Mouse (Mus musculus) intestine, embryonic 16.5 days (tissue): ENCODE measurements around the gene Foxp1. TPM values are rescaled to one million over a fixed set of nuclear protein-coding genes. Genes with fewer than 3 reads are reported as not detected.

ENCODE experiments used
- ATAC-seq: fragments of 200-750 bp; cut with Nextera tagmentation; 2 replicates; pipeline ENCODE4 v1.8.0; 2017; ENCODE audit warnings: moderate TSS enrichment, moderate library complexity
- H3K27ac ChIP-seq: fragments of 300-500 bp; sonication (generic); 2 replicates; pipeline ENCODE4 v1.5.1; 2014; ENCODE audit warnings: mild to moderate bottlenecking, low read length
- H3K27me3 ChIP-seq: fragments of 300-500 bp; sonication (generic); replicated peaks from 2 replicates; pipeline ENCODE4 v1.6.1; 2014; ENCODE audit warnings: low read length, control low read depth, mixed read lengths; ENCODE audit not compliant: control insufficient read depth, insufficient read depth
- H3K36me3 ChIP-seq: fragments of 300-500 bp; sonication (generic); 2 replicates; pipeline ENCODE4 v1.6.1; 2014; ENCODE audit warnings: low read length, control low read depth; ENCODE audit not compliant: control insufficient read depth, insufficient read depth
- H3K4me1 ChIP-seq: fragments of 300-500 bp; sonication (generic); 2 replicates; pipeline ENCODE4 v1.6.1; 2014; ENCODE audit warnings: low read length, control low read depth, mixed read lengths; ENCODE audit not compliant: control insufficient read depth, insufficient read depth
- H3K4me2 ChIP-seq: fragments of 300-500 bp; sonication (generic); 2 replicates; pipeline ENCODE4 v1.6.1; 2014; ENCODE audit warnings: low read depth, low read length, control low read depth
- H3K4me3 ChIP-seq: fragments of 300-500 bp; sonication (generic); 2 replicates; pipeline ENCODE4 v1.5.1; 2014; ENCODE audit warnings: mild to moderate bottlenecking, low read length
- H3K9ac ChIP-seq: fragments of 300-500 bp; sonication (generic); 2 replicates; pipeline ENCODE4 v1.6.1; 2014; ENCODE audit warnings: low read depth, low read length
- H3K9me3 ChIP-seq: fragments of 300-500 bp; sonication (generic); 2 replicates; pipeline ENCODE4 v1.6.1; 2016; ENCODE audit warnings: low read length, control low read depth; ENCODE audit not compliant: control insufficient read depth
- WGBS: fragments of 180-500 bp; shearing (Covaris S2); extraction: QIAGEN DNeasy Blood & Tissue Kit; methylation state at CpG from one replicate; pipeline ENCODE4 v1.1.7; 2014; 5-methylcytosine and 5-hydroxymethylcytosine counted together
- polyA plus RNA-seq: library from polyadenylated mRNA; unstranded; fragments of >200 nt; fragmentation: Nextera tagmentation; extraction: Ambion mirVana; gene quantifications from 2 replicates; pipeline ENCODE4 v1.2.1, GENCODE M21; 2015

Foxp1 gene
- polyA plus RNA-seq, 1 experiment from 2014 or later = 74.8 TPM

DNA sequence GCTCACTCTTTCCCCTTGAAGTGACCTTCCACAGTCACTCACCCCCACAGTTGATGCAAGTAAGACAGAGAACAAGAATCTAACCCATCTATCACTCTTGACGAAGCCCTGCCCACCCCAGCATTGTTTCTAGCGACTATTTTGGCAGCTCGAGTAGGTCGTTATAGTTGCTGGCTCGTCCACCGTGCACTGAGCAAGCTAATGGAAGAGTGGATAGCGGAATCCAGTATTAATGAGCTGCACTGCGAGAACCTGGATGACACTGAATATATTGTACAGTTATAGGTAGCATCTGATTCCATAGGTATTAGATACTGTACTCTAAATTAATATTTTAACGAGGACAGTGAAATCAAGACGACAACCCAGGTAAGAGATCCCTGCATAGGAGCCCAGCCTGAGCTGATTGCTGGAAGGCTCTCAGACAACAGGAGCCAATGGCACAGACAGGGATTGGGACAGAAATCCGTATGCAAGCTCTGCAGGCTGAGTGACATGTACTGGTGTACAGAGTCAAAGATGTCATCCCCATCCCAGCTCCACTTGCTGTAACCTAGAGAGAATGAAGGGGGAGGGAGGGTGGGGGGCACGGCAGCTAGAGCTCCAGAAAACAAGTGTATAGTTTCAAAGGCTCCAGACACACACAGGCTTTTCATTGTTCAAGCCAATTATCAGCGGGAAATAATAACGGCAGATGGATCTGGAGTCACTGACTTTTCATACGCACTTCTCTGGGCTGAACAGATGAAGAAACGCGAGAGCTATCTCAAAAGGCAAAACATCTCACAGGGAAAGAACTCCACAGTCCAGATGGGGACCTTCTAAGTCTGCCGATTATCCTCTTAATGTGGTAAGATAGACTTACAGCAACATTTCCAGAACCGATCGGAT is 254.1 kb downstream of the Foxp1 start:
- 69% methylated on average over 20 of the region's 20 CpGs for WGBS
- H3K4me3 ChIP-seq = no peak overlapping the region
- no peak overlapping the region for H3K27ac ChIP-seq
- no peak overlapping the region; the same call in 1 of the 2 replicates for H3K9ac ChIP-seq
- H3K9me3 ChIP-seq = no peaks in the 10 kb centered on the region
- ATAC-seq = no peak
- H3K4me2 ChIP-seq = no peak overlapping the region
- H3K36me3 ChIP-seq = no peaks in the 10 kb centered on the region
- peaks cover 47% of the 10 kb centered on the region for H3K4me1 ChIP-seq
- H3K27me3 ChIP-seq = no peaks in the 10 kb centered on the region

DNA sequence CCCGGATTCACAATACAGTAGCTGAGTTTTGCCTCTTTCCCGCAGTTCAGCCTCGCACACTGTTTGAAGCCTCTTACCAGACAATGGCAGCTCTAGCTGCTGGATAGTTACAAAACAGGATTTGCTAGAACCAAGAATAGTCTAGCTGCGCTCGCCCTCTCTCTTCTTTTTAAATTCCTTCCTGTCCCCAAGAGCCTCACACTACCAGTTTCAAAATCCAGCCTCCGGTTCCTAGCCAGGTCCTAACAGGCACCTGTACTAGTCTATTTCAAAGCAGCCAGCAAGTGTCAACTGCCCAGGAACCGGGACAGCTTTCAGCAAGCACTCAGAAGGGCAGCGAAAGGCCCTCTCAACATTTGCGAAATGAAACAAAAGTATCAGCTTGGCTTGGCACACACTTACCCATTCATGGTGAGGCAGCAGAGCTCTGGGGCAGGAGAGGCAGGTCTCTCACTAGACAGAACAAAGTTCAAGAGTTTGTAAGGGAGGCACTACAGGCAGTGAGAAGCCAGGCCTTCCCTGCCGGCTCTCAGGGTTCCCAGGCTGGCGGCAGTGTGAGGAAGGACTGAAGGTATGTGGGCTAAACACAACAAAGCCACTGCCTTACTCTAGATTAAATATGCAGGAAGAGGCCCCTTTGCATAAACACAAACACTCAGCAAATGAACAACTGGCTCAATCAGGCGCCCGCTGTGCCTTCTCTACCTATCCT is 256.4 kb downstream of the Foxp1 start:
- Histone ChIP-seq H3K9me3 (no peaks in the 10 kb centered on the region), H3K27me3 (no peaks in the 10 kb centered on the region), H3K27ac (peak overlapping the region; percentile 95), H3K4me1 (peaks cover 42% of the 10 kb centered on the region), H3K36me3 (no peaks in the 10 kb centered on the region), H3K4me3 (peak overlapping the region; percentile 47), H3K9ac (peak overlapping the region; percentile 69), H3K4me2 (peak overlapping the region; percentile 58)
- WGBS = 29% methylated on average over 13 of the region's 13 CpGs
- peak; percentile 84 for ATAC-seq

DNA sequence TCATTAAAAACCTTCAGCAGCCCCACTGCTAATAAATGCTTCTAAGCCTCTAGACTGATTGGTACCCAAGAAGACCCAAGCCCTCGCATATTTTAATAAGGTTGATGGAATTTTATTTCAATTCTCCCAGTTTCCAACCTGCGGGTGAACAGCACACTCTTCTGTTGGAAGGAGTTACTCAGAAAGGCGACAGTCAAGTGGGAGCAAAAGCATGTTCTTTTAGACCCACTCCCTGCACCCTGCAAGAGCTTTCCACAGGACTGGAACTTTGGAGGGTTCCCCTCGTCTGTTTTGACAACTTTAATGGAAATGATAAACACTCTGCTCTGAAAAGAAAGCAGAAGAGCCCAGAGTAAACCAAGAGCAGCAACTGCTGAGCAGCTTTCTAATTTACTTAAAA is 257.3 kb downstream of the Foxp1 start:
- ATAC-seq = no peak
- Histone ChIP-seq H3K36me3 (no peaks in the 10 kb centered on the region), H3K27ac (peak overlapping the region; percentile 95), H3K4me1 (peaks cover 39% of the 10 kb centered on the region), H3K4me2 (peak overlapping the region; percentile 58), H3K9ac (peak overlapping the region; percentile 69; the same call in 1 of the 2 replicates), H3K9me3 (no peaks in the 10 kb centered on the region), H3K4me3 (peak overlapping the region; percentile 47), H3K27me3 (no peaks in the 10 kb centered on the region)
- WGBS = 29% methylated on average over 4 of the region's 4 CpGs

DNA sequence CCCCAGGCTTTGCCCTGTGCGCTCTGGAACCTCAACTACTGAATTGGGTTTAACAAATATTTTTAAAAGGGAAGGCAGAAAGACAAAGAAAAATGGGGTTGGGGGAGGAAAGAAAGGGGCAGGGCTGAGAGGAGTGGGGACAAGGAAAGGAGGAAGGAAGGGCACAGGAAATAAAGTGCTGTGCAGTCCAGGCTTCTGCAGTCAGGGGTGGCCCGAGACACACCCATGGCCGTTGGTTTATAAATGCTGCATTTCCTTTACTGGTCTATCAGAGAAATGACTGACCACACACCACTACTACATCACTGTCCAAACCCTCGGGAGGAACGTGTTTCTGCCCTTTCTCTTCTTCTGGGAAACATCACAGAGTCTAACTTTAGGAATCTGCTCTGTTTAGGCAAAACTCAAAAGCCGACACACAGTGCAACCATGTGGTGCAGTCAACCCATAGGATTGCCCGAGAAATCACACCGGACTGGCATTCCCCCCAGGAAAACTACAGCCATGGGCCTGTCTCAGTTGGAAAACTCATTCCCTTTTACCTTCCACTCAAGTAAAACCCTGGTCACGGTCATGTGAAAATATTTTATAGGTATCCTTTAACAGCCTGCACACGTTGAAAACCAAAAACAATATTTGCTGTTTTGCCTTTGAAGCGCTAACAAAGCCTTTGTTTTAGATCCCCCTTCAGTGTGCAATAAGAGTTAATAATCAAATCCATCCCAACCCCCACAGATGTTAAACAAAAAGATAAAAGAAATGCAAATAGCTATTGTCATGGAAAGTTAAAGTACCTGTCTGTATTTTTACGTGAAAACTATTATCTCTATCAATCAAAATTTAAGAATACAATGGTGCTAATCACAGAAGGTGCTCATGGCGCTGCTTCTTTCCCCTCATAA is 258.1 kb downstream of the Foxp1 start:
- ATAC-seq = peak; percentile 60
- peaks cover 36% of the 10 kb centered on the region for H3K4me1 ChIP-seq
- H3K27me3 ChIP-seq = no peaks in the 10 kb centered on the region
- WGBS = 28% methylated on average over 13 of the region's 13 CpGs
- H3K9ac ChIP-seq = peak overlapping the region; percentile 55
- H3K36me3 ChIP-seq = no peaks in the 10 kb centered on the region
- H3K27ac ChIP-seq = peak overlapping the region; percentile 62
- peak overlapping the region; percentile 16 for H3K4me3 ChIP-seq
- H3K4me2 ChIP-seq = peak overlapping the region; percentile 48
- H3K9me3 ChIP-seq = no peaks in the 10 kb centered on the region

DNA sequence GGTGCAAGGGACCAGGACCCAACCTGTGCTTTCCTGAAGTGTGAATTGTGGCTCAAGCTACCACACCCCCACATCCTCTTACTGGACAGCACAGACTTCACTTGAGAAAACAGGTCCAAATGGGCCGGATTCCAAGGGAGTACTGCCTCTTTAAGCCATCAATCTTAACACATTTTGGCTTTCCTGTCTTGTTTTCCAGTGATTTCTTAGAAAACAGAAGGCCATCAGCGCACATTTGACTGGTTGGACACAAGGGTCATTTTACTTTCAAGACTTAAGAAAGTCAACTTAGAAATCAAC is 258.7 kb downstream of the Foxp1 start:
- no peaks in the 10 kb centered on the region for H3K9me3 ChIP-seq
- H3K27me3 ChIP-seq = no peaks in the 10 kb centered on the region
- ATAC-seq = no peak
- H3K4me3 ChIP-seq = peak overlapping the region; percentile 16
- H3K4me1 ChIP-seq = peaks cover 33% of the 10 kb centered on the region
- H3K4me2 ChIP-seq = peak overlapping the region; percentile 48
- H3K36me3 ChIP-seq = no peaks in the 10 kb centered on the region
- 51% methylated on average over 2 of the region's 2 CpGs for WGBS
- peak overlapping the region; percentile 55 for H3K9ac ChIP-seq
- peak overlapping the region; percentile 62 for H3K27ac ChIP-seq

DNA sequence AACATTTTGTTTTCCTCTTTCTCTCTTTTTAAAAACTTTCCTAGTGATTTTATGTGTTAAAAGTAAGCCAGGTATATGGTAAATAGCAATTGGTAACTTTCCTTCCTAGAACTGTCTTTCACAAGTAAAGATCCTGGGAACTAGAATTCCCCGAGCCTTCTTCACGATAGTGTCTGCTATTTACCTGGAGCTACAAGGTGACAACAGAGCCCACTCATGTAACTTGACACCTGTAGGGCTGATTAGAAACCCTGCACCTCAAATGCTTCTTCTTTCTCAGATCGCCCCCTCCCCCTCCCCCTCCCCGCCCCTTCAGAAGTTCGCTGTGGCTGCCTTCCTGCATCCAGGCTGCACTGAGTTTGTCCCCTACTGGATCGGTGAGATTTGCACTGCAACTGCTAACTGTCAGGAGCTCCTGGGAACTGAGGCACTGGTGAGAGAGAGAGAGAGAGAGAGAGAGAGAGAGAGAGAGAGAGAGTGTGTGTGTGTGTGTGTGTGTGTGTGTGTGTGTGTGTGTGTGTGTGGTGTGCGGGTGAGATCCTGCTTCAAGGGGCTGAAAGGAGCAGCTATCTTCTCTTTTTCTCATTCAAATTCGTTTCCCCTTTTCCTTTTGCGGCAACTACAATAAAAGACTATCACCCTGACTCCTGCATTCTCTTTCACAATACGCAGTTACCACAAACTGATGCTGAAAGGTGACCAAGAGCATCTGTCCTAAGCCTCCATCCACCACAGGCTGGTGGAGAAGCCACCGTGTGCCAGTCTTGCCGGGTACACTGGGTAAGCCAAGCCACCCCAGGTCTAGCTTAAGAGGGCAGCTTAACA is 259.2 kb downstream of the Foxp1 start:
- Histone ChIP-seq H3K4me2 (peak overlapping the region; percentile 48), H3K27me3 (no peaks in the 10 kb centered on the region), H3K9me3 (no peaks in the 10 kb centered on the region), H3K27ac (peak overlapping the region; percentile 62), H3K4me1 (peaks cover 32% of the 10 kb centered on the region), H3K4me3 (peak overlapping the region; percentile 16), H3K36me3 (no peaks in the 10 kb centered on the region), H3K9ac (peak overlapping the region; percentile 55; the same call in 1 of the 2 replicates)
- 35% methylated on average over 12 of the region's 12 CpGs for WGBS
- no peak for ATAC-seq

DNA sequence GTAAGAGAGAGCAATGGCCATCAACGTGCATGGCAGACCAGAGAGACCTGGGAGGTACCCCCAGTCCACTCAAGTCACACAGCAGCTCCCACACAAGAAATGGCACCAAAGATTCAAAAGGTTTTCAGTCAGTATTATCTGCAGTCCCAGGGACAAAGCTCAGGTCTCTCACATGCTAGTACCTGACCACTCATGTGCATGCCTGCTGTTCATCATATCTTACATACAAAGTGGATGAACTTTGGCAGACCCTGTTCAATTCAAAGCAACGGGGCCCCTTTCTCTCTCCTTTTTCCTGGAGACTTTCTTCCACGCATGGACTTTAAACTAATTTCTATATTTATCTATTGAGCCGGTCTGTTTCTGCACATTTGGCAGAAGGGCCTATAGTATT is 260.8 kb downstream of the Foxp1 start:
- no peak overlapping the region for H3K9ac ChIP-seq
- H3K4me1 ChIP-seq = peaks cover 31% of the 10 kb centered on the region
- no peak overlapping the region for H3K4me2 ChIP-seq
- H3K27me3 ChIP-seq = no peaks in the 10 kb centered on the region
- peak; percentile 67 for ATAC-seq
- WGBS = 31% methylated on average over 4 of the region's 4 CpGs
- H3K4me3 ChIP-seq = no peak overlapping the region
- H3K36me3 ChIP-seq = no peaks in the 10 kb centered on the region
- H3K9me3 ChIP-seq = no peaks in the 10 kb centered on the region
- H3K27ac ChIP-seq = peak overlapping the region; percentile 76

DNA sequence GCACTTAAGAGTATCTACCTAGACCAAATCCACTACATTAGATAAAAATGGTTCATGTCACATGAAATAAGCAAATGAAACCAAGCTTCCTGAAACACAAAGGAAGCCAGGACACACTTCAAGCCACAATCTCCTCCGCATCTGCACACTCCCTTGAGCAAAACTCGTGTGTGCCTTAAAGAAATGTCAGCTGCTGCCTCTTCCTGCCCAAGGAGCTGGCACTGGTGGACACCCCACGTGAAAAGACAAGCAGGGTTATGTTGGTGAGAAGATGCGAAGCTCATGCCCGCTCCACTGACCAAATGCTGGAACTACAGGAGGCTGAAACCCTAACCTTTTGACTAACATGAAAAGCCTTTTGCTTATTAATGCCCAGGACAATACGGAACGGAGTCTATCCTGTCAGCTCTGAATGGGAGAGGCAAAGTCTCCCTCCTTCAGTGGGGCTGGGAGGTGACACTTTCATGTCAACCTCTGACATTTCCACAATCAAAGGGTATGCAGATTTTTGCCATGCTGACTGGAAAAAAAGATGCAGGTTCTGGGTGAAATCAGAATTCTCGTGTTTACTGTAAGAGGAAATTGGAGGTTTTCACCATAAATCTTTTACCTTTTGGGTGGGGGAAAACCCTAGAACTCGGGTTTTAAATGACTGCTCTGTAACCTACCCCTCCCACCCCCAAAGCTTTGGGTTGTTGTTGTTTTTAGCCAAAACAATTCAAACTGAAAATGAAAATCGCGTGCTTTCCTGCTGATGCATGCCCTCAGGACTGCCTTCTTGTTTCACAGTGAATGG is 261.4 kb downstream of the Foxp1 start:
- peak overlapping the region; percentile 76 for H3K27ac ChIP-seq
- peaks cover 26% of the 10 kb centered on the region for H3K4me1 ChIP-seq
- no peaks in the 10 kb centered on the region for H3K27me3 ChIP-seq
- no peaks in the 10 kb centered on the region for H3K36me3 ChIP-seq
- no peak for ATAC-seq
- no peak overlapping the region for H3K4me3 ChIP-seq
- WGBS = 65% methylated on average over 11 of the region's 11 CpGs
- H3K4me2 ChIP-seq = no peak overlapping the region; the same call in 1 of the 2 replicates
- H3K9ac ChIP-seq = no peak overlapping the region
- no peaks in the 10 kb centered on the region for H3K9me3 ChIP-seq
